Mouse (Mus musculus) midbrain, embryonic 13.5 days (tissue): ENCODE data around the gene Prm2. TPM values are rescaled to one million over a fixed set of nuclear protein-coding genes. Genes with fewer than 3 reads are reported as not detected.

Experiments
- ATAC-seq: fragments of 200-750 bp; cut with Nextera tagmentation; 2 replicates; pipeline ENCODE4 v1.8.0; 2017; ENCODE audit warnings: mild to moderate bottlenecking, moderate TSS enrichment, moderate library complexity
- H3K27ac ChIP-seq: fragments of 300-500 bp; sonication (generic); 2 replicates; pipeline ENCODE4 v1.5.1; 2015; ENCODE audit warnings: inconsistent platforms, mild to moderate bottlenecking, moderate library complexity
- H3K27me3 ChIP-seq: fragments of 300-500 bp; sonication (generic); 2 replicates; pipeline ENCODE4 v1.6.1; 2015; ENCODE audit warnings: mild to moderate bottlenecking, inconsistent platforms
- H3K36me3 ChIP-seq: fragments of 300-500 bp; sonication (generic); 2 replicates; pipeline ENCODE4 v1.6.1; 2015; ENCODE audit warnings: mild to moderate bottlenecking, inconsistent platforms
- H3K4me1 ChIP-seq: fragments of 300-500 bp; sonication (generic); replicated peaks from 2 replicates; pipeline ENCODE4 v1.6.1; 2015; ENCODE audit warnings: inconsistent platforms
- H3K4me2 ChIP-seq: fragments of 300-500 bp; sonication (generic); replicated peaks from 2 replicates; pipeline ENCODE4 v1.6.1; 2015; ENCODE audit warnings: moderate library complexity, mild to moderate bottlenecking, inconsistent platforms
- H3K4me3 ChIP-seq: fragments of 300-500 bp; sonication (generic); replicated peaks from 2 replicates; pipeline ENCODE4 v1.5.1; 2015; ENCODE audit warnings: mild to moderate bottlenecking, inconsistent platforms
- H3K9ac ChIP-seq: fragments of 300-500 bp; sonication (generic); replicated peaks from 2 replicates; pipeline ENCODE4 v1.6.1; 2015; ENCODE audit warnings: mild to moderate bottlenecking, inconsistent platforms
- H3K9me3 ChIP-seq: fragments of 300-500 bp; sonication (generic); 2 replicates; pipeline ENCODE4 v1.6.1; 2016; ENCODE audit warnings: mild to moderate bottlenecking, inconsistent platforms
- WGBS: fragments of 180-500 bp; shearing (Covaris S2); methylation state at CpG from one replicate; pipeline ENCODE4 v1.1.7; 2015; 5-methylcytosine and 5-hydroxymethylcytosine counted together
- polyA plus RNA-seq: library from polyadenylated mRNA; unstranded; fragments of >200 nt; fragmentation: Nextera tagmentation; extraction: Ambion mirVana; gene quantifications from 2 replicates; pipeline ENCODE4 v1.2.1, GENCODE M21; 2015

Prm2 gene
- polyA plus RNA-seq = not detected in 2 replicates

GRCm38 (mm10) chr16:10796034-10796433 is at the start of gene Prm2:
Prm2 (minus strand) TSS chr16:10796134.
- Histone ChIP-seq H3K27ac (no peak within 1 kb of the TSS), H3K36me3 (no peaks in the 10 kb centered on the region), H3K27me3 (peaks cover 11% of the 10 kb centered on the region; the same call in 1 of the 2 replicates), H3K9ac (no peak within 1 kb of the TSS), H3K4me3 (no peak within 1 kb of the TSS), H3K4me2 (no peak within 1 kb of the TSS), H3K4me1 (no peaks in the 10 kb centered on the region), H3K9me3 (no peaks in the 10 kb centered on the region; the same call in 1 of the 2 replicates)
- no peak for ATAC-seq
- 84% methylated on average over 6 of the region's 6 CpGs for WGBS

- Histone ChIP-seq H3K9me3 (no peaks in the 10 kb centered on the region), H3K4me2 (peak overlapping the region; percentile 36; the same call in 1 of the 2 replicates), H3K4me1 (peaks cover 11% of the 10 kb centered on the region), H3K27ac (no peak overlapping the region), H3K27me3 (no peaks in the 10 kb centered on the region), H3K4me3 (no peak overlapping the region), H3K36me3 (no peaks in the 10 kb centered on the region), H3K9ac (no peak overlapping the region)
- ATAC-seq = no peak
- WGBS = 69% methylated on average over 6 of the region's 6 CpGs
Measured at GRCm38 (mm10) chr16:10844319-10844670, 48.4 kb upstream of the Prm2 start.

- no peaks in the 10 kb centered on the region for H3K27me3 ChIP-seq
- peaks cover 15% of the 10 kb centered on the region for H3K4me1 ChIP-seq
- 28% methylated on average over 18 of the region's 18 CpGs for WGBS
- H3K9me3 ChIP-seq = no peaks in the 10 kb centered on the region
- H3K27ac ChIP-seq = no peak overlapping the region
- no peak overlapping the region for H3K9ac ChIP-seq
- no peak overlapping the region for H3K4me3 ChIP-seq
- no peak for ATAC-seq
- peak overlapping the region; percentile 36 for H3K4me2 ChIP-seq
- H3K36me3 ChIP-seq = no peaks in the 10 kb centered on the region
Measured at GRCm38 (mm10) chr16:10843486-10844318, 47.8 kb upstream of the Prm2 start.

DNA sequence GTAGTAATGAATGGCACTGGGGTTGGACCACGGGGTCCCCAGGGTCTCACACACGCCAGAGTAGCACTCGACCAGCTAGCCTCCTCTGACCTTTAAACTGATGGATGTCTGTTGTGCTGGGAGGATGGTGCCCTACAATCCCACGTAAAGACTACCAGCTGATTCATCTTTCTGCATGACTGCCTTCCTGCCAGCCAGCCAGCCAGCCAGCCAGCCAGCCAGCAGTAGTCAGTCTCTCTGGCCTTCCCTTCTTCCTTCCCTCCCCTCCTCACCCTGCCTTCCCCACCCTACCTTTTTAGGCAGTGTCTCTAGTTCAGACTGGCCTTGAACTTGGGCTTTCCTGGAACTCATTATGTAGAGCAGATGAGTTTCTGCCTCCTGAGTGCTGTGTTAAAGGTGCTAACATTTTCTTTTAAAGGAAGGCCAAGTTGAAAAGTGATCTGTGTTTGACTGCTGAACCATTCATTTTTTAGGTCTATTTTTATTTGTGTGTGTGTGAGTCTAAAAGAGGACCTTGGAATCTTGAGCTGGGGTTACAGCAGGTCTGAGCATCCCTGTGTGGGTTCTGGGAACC is 46.4 kb upstream of the Prm2 start:
- ATAC-seq = no peak
- no peak overlapping the region for H3K9ac ChIP-seq
- H3K27me3 ChIP-seq = no peaks in the 10 kb centered on the region
- WGBS = 66% methylated on average over 4 of the region's 4 CpGs
- H3K36me3 ChIP-seq = no peaks in the 10 kb centered on the region
- no peak overlapping the region for H3K4me2 ChIP-seq
- peaks cover 22% of the 10 kb centered on the region for H3K4me1 ChIP-seq
- H3K27ac ChIP-seq = no peak overlapping the region
- H3K9me3 ChIP-seq = no peaks in the 10 kb centered on the region
- H3K4me3 ChIP-seq = no peak overlapping the region

GRCm38 (mm10) chr16:10840018-10840417 is 44.1 kb upstream of the Prm2 start:
- WGBS = 93% methylated on average over 12 of the region's 14 CpGs

GRCm38 (mm10) chr16:10838487-10839245 is 42.7 kb upstream of the Prm2 start:
- ATAC-seq = no peak
- 52% methylated on average over 10 of the region's 10 CpGs for WGBS

More at GRCm38 (mm10) chr16:10840018-10840417, 44.1 kb upstream of the Prm2 start:
- ATAC-seq = no peak
- no peak overlapping the region for H3K4me2 ChIP-seq
- no peak overlapping the region for H3K27ac ChIP-seq
- H3K9me3 ChIP-seq = no peaks in the 10 kb centered on the region
- no peak overlapping the region for H3K4me3 ChIP-seq
- H3K9ac ChIP-seq = no peak overlapping the region
- H3K4me1 ChIP-seq = peaks cover 27% of the 10 kb centered on the region
- no peaks in the 10 kb centered on the region for H3K36me3 ChIP-seq
- H3K27me3 ChIP-seq = 0 out of 2 replicates have a peak, but pooled peaks cover 2% of the 10 kb centered on the region

GRCm38 (mm10) chr16:10837903-10838302 is 42.0 kb upstream of the Prm2 start:
- ATAC-seq = no peak
- no peaks in the 10 kb centered on the region for H3K36me3 ChIP-seq
- H3K4me3 ChIP-seq = no peak overlapping the region
- no peak overlapping the region for H3K27ac ChIP-seq
- peaks cover 20% of the 10 kb centered on the region for H3K4me1 ChIP-seq
- no peaks in the 10 kb centered on the region for H3K9me3 ChIP-seq
- 89% methylated on average over 1 of the region's 1 CpGs for WGBS
- no peak overlapping the region for H3K9ac ChIP-seq
- peaks cover 10% of the 10 kb centered on the region; the same call in 1 of the 2 replicates for H3K27me3 ChIP-seq
- no peak overlapping the region for H3K4me2 ChIP-seq

More at GRCm38 (mm10) chr16:10838487-10839245, 42.7 kb upstream of the Prm2 start:
- no peak overlapping the region for H3K9ac ChIP-seq
- no peaks in the 10 kb centered on the region for H3K9me3 ChIP-seq
- H3K4me3 ChIP-seq = no peak overlapping the region
- no peak overlapping the region for H3K4me2 ChIP-seq
- no peaks in the 10 kb centered on the region for H3K36me3 ChIP-seq
- no peak overlapping the region for H3K27ac ChIP-seq
- peaks cover 8% of the 10 kb centered on the region; the same call in 1 of the 2 replicates for H3K27me3 ChIP-seq
- peaks cover 23% of the 10 kb centered on the region for H3K4me1 ChIP-seq

GRCm38 (mm10) chr16:10837250-10837649 is 41.3 kb upstream of the Prm2 start:
- no peak overlapping the region for H3K27ac ChIP-seq
- no peaks in the 10 kb centered on the region for H3K36me3 ChIP-seq
- no peaks in the 10 kb centered on the region for H3K9me3 ChIP-seq
- peaks cover 20% of the 10 kb centered on the region for H3K4me1 ChIP-seq
- WGBS = 91% methylated on average over 3 of the region's 3 CpGs
- H3K9ac ChIP-seq = no peak overlapping the region
- H3K27me3 ChIP-seq = peaks cover 10% of the 10 kb centered on the region; the same call in 1 of the 2 replicates
- no peak overlapping the region for H3K4me3 ChIP-seq
- H3K4me2 ChIP-seq = no peak overlapping the region
- no peak for ATAC-seq

GRCm38 (mm10) chr16:10836388-10836787 is 40.5 kb upstream of the Prm2 start:
- Histone ChIP-seq H3K36me3 (no peaks in the 10 kb centered on the region), H3K9me3 (no peaks in the 10 kb centered on the region), H3K9ac (no peak overlapping the region), H3K4me3 (no peak overlapping the region), H3K27ac (no peak overlapping the region), H3K4me2 (no peak overlapping the region), H3K27me3 (peaks cover 10% of the 10 kb centered on the region; the same call in 1 of the 2 replicates), H3K4me1 (peaks cover 20% of the 10 kb centered on the region)
- WGBS = 98% methylated on average over 3 of the region's 3 CpGs
- no peak for ATAC-seq

- peak within 1 kb of the TSS; percentile 69 for H3K9ac ChIP-seq
- H3K27me3 ChIP-seq = peaks cover 10% of the 10 kb centered on the region; the same call in 1 of the 2 replicates
- H3K4me3 ChIP-seq = peak within 1 kb of the TSS; percentile 84
- no peaks in the 10 kb centered on the region for H3K36me3 ChIP-seq
- ATAC-seq = peak; percentile 93
- peaks cover 20% of the 10 kb centered on the region for H3K4me1 ChIP-seq
- H3K27ac ChIP-seq = no peak within 1 kb of the TSS
- no peaks in the 10 kb centered on the region for H3K9me3 ChIP-seq
- WGBS = under 1% methylated on average over 65 of the region's 69 CpGs
- peak within 1 kb of the TSS; percentile 95 for H3K4me2 ChIP-seq
Measured at GRCm38 (mm10) chr16:10834911-10835587, 39.1 kb upstream of the Prm2 start, which contains the start of gene Rmi2. Rmi2 (plus strand) TSS chr16:10835059.

GRCm38 (mm10) chr16:10834542-10834910 is 38.6 kb upstream of the Prm2 start:
- Histone ChIP-seq H3K36me3 (no peaks in the 10 kb centered on the region), H3K9me3 (no peaks in the 10 kb centered on the region), H3K4me2 (peak overlapping the region; percentile 95), H3K4me1 (peaks cover 20% of the 10 kb centered on the region), H3K27me3 (peaks cover 10% of the 10 kb centered on the region; the same call in 1 of the 2 replicates), H3K9ac (no peak overlapping the region), H3K4me3 (peak overlapping the region; percentile 84), H3K27ac (no peak overlapping the region)
- 10% methylated on average over 12 of the region's 12 CpGs for WGBS
- no peak for ATAC-seq
